Comparison of ENCODE assay signal across 9 mouse cellular contexts in genomic region chr17:25538945-25539875, GRCm38 (mm10). TPM values are rescaled to one million over a fixed set of nuclear protein-coding genes. Genes with fewer than 3 reads are reported as not detected.
DNase-seq lines count a peak whose midpoint lies in the region; ATAC-seq and TF ChIP-seq lines count a peak whose summit lies in the region.
"Had no signal": no experiment of that assay in that cellular context is flagged by ENCODE, and none has a peak within 500 bp of the region (broad histone marks: within the 10 kb centered on the region; RNA-seq: fewer than 3 reads in every experiment).

No protein-coding gene starts in this region.

- intact Hi-C loops in left cerebral cortex, postnatal 25 days (cut with DNase I), result no loop called here

- TF ChIP-seq POLR2A in thymus, adult 2 months (IDR thresholded peaks at IDR 0.05; ENCODE audit: control insufficient read depth, extremely low read depth, insufficient read depth, low read length, poor library complexity), result no peak

- WGBS in embryonic facial prominence, embryonic 14.5 days, result 41% methylated on average over 27 of the region's 27 CpGs
- 20% methylated on average over 27 of the region's 27 CpGs for WGBS in heart, postnatal 0 days
- WGBS in neural tube, embryonic 14.5 days, result 42% methylated on average over 27 of the region's 27 CpGs
- 66% methylated on average over 27 of the region's 27 CpGs for WGBS in thymus, adult 2 months

- H3K4me1 ChIP-seq in embryonic facial prominence, embryonic 14.5 days (ENCODE audit: control insufficient read depth, insufficient read depth, low read length), result no peaks in the 10 kb centered on the region
- peaks cover 4% of the 10 kb centered on the region; the same call in 1 of the 2 replicates for H3K4me1 ChIP-seq in heart, postnatal 0 days (ENCODE audit: control insufficient read depth, insufficient read depth)
- 0 out of 2 replicates have a peak, but pooled peaks cover 3% of the 10 kb centered on the region for H3K4me1 ChIP-seq in neural tube, embryonic 14.5 days (ENCODE audit: control insufficient read depth, insufficient read depth, low read length)
- no peaks in the 10 kb centered on the region for H3K4me1 ChIP-seq in thymus, adult 2 months (replicated peaks; ENCODE audit: control insufficient read depth, insufficient read depth, low read length)

- H3K27ac ChIP-seq in embryonic facial prominence, embryonic 14.5 days (replicated peaks; ENCODE audit: low read depth, low read length), result no peak overlapping the region
- no peak overlapping the region for H3K27ac ChIP-seq in heart, postnatal 0 days (ENCODE audit: low read depth)
- peak overlapping the region; percentile 48; the same call in 1 of the 2 replicates for H3K27ac ChIP-seq in neural tube, embryonic 14.5 days (ENCODE audit: low read depth, low read length)
- no peak overlapping the region for H3K27ac ChIP-seq in thymus, adult 2 months (ENCODE audit: control insufficient read depth, insufficient read depth, low read length)

- no peak overlapping the region for H3K4me3 ChIP-seq in embryonic facial prominence, embryonic 14.5 days (ENCODE audit: low read depth, low read length)
- peak overlapping the region; percentile 14; the same call in 1 of the 2 replicates for H3K4me3 ChIP-seq in heart, postnatal 0 days (ENCODE audit: low read depth, low read length)
- no peak overlapping the region for H3K4me3 ChIP-seq in neural tube, embryonic 14.5 days (ENCODE audit: low read depth, low read length)
- H3K4me3 ChIP-seq in thymus, adult 2 months (ENCODE audit: control insufficient read depth, insufficient read depth, low read length), result no peak overlapping the region

- H3K9me3 ChIP-seq in embryonic facial prominence, embryonic 14.5 days (ENCODE audit: control insufficient read depth, low read length), result no peaks in the 10 kb centered on the region
- no peaks in the 10 kb centered on the region for H3K9me3 ChIP-seq in heart, postnatal 0 days (replicated peaks; ENCODE audit: control insufficient read depth, low read length)
- H3K9me3 ChIP-seq in neural tube, embryonic 14.5 days (ENCODE audit: control insufficient read depth, low read length), result no peaks in the 10 kb centered on the region

- DNase-seq in lung, adult 18-20 months, result peak; percentile 9 to 19
- DNase-seq in lung, postnatal 25 days (ENCODE audit: low spot score), result no peak
- DNase-seq in embryonic facial prominence, embryonic 14.5 days (ENCODE audit: low spot score), result no peak
- DNase-seq in heart, postnatal 0 days (ENCODE audit: low spot score), result peak; percentile 38
- DNase-seq in left cerebral cortex, postnatal 25 days (ENCODE audit: low spot score in 2 of 2), result peak; percentile 28 to 46
- DNase-seq in thymus, adult 2 months, result no peak
- DNase-seq in frontal cortex, postnatal 14 days (ENCODE audit: low spot score in 2 of 2), result no peak

- H3K27me3 ChIP-seq in embryonic facial prominence, embryonic 14.5 days (replicated peaks; ENCODE audit: control insufficient read depth, insufficient read depth, low read length), result no peaks in the 10 kb centered on the region
- peaks cover 4% of the 10 kb centered on the region; the same call in 1 of the 2 replicates for H3K27me3 ChIP-seq in heart, postnatal 0 days (ENCODE audit: control insufficient read depth, insufficient read depth, low read length)
- H3K27me3 ChIP-seq in neural tube, embryonic 14.5 days (ENCODE audit: control insufficient read depth, insufficient read depth, low read length), result no peaks in the 10 kb centered on the region
- no peaks in the 10 kb centered on the region for H3K27me3 ChIP-seq in thymus, adult 2 months (ENCODE audit: control insufficient read depth, insufficient read depth, low read length)

- H3K4me2 ChIP-seq in embryonic facial prominence, embryonic 14.5 days (ENCODE audit: low read depth, low read length), result no peak overlapping the region
- peak overlapping the region; percentile 46 for H3K4me2 ChIP-seq in heart, postnatal 0 days (ENCODE audit: low read depth, low read length)
- H3K4me2 ChIP-seq in neural tube, embryonic 14.5 days (ENCODE audit: low read depth, low read length), result peak overlapping the region; percentile 14; the same call in 1 of the 2 replicates

- peak; percentile 57; the same call in 1 of the 2 replicates for ATAC-seq in embryonic facial prominence, embryonic 14.5 days (ENCODE audit: low read depth)
- ATAC-seq in heart, postnatal 0 days (ENCODE audit: insufficient read depth, low read depth), result peak; percentile 78
- no peak for ATAC-seq in neural tube, embryonic 14.5 days (ENCODE audit: low read depth)

- TF ChIP-seq CTCF in heart, postnatal 0 days (IDR thresholded peaks at IDR 0.05; ENCODE audit: low read depth), result no peak
- no peak for TF ChIP-seq CTCF in thymus, adult 2 months (IDR thresholded peaks at IDR 0.05; ENCODE audit: borderline replicate concordance, control insufficient read depth, extremely low read depth, insufficient read depth, low read length, poor library complexity)

- H3K9ac ChIP-seq in embryonic facial prominence, embryonic 14.5 days (ENCODE audit: low read depth, low read length), result peak overlapping the region; percentile 42; the same call in 1 of the 2 replicates
- H3K9ac ChIP-seq in heart, postnatal 0 days (replicated peaks; ENCODE audit: low read depth, low read length), result 0 out of 2 replicates have a peak overlapping the region, but pooled peaks have one; percentile 6
- no peak overlapping the region for H3K9ac ChIP-seq in neural tube, embryonic 14.5 days (replicated peaks; ENCODE audit: low read depth, low read length)

- TF ChIP-seq EP300 in heart, postnatal 0 days (IDR thresholded peaks at IDR 0.05; ENCODE audit: low read depth), result no peak

- H3K36me3 ChIP-seq in embryonic facial prominence, embryonic 14.5 days (ENCODE audit: control insufficient read depth, insufficient read depth, low read length), result no peaks in the 10 kb centered on the region
- no peaks in the 10 kb centered on the region for H3K36me3 ChIP-seq in heart, postnatal 0 days (replicated peaks; ENCODE audit: control insufficient read depth, insufficient read depth, low read length)
- H3K36me3 ChIP-seq in neural tube, embryonic 14.5 days (ENCODE audit: control insufficient read depth, insufficient read depth, low read length), result no peaks in the 10 kb centered on the region
- H3K36me3 ChIP-seq in thymus, adult 2 months (ENCODE audit: control insufficient read depth, insufficient read depth, low read length), result no peaks in the 10 kb centered on the region

RNA-seq across cellular contexts. Expression of gene Sox8, which starts 31.3 kb away (rescaled TPM):
- 15.8 and 18.0 TPM in 2 replicates for polyA plus RNA-seq in embryonic facial prominence, embryonic 14.5 days (2014; fragmentation: Nextera tagmentation; extraction: Ambion mirVana)
- not detected in 2 replicates for total RNA-seq in heart, postnatal 0 days (2014; rRNA removed; ENCODE audit: low replicate concordance)
- 0.11 and 0.37 TPM in 2 replicates for polyA plus RNA-seq in heart, postnatal 0 days (2015; fragmentation: Nextera tagmentation; extraction: Ambion mirVana)
- total RNA-seq in left cerebral cortex, postnatal 25 days (2021), result 10 to 100 TPM; 52.1 to 55.3 TPM
- polyA plus RNA-seq in neural tube, embryonic 14.5 days (2014; fragmentation: Nextera tagmentation; extraction: Ambion mirVana), result 12.8 and 17.5 TPM in 2 replicates
- 0.94 and 1.0 TPM in 2 replicates for polyA plus RNA-seq in thymus, adult 2 months (2012; rRNA removed)

RNA-seq across cellular contexts. Expression of gene Lmf1, which starts 39.7 kb away (rescaled TPM):
- 27.3 and 30.1 TPM in 2 replicates for polyA plus RNA-seq in embryonic facial prominence, embryonic 14.5 days (2014; fragmentation: Nextera tagmentation; extraction: Ambion mirVana)
- total RNA-seq in heart, postnatal 0 days (2014; rRNA removed; ENCODE audit: low replicate concordance), result 44.9 and 52.8 TPM in 2 replicates
- polyA plus RNA-seq in heart, postnatal 0 days (2015; fragmentation: Nextera tagmentation; extraction: Ambion mirVana), result 30.6 and 34.3 TPM in 2 replicates
- 10 to 100 TPM; 20.4 to 23.7 TPM for total RNA-seq in left cerebral cortex, postnatal 25 days (2021)
- 24.2 and 25.4 TPM in 2 replicates for polyA plus RNA-seq in neural tube, embryonic 14.5 days (2014; fragmentation: Nextera tagmentation; extraction: Ambion mirVana)
- 25.2 and 25.8 TPM in 2 replicates for polyA plus RNA-seq in thymus, adult 2 months (2012; rRNA removed)

RNA-seq across cellular contexts. Expression of gene Sstr5, which starts 42.1 kb away (rescaled TPM):
- polyA plus RNA-seq in embryonic facial prominence, embryonic 14.5 days (2014; fragmentation: Nextera tagmentation; extraction: Ambion mirVana), result not detected in 2 replicates
- total RNA-seq in heart, postnatal 0 days (2014; rRNA removed; ENCODE audit: low replicate concordance), result 0.12 TPM in 1 of 2 replicates, not detected in the other
- not detected in 2 replicates for polyA plus RNA-seq in heart, postnatal 0 days (2015; fragmentation: Nextera tagmentation; extraction: Ambion mirVana)
- under 1 TPM in 1 of 2 experiments, not detected in 1; 0.60 TPM for total RNA-seq in left cerebral cortex, postnatal 25 days (2021)
- 0.31 and 0.55 TPM in 2 replicates for polyA plus RNA-seq in neural tube, embryonic 14.5 days (2014; fragmentation: Nextera tagmentation; extraction: Ambion mirVana)
- polyA plus RNA-seq in thymus, adult 2 months (2012; rRNA removed), result not detected in 2 replicates
- total RNA-seq: gastrocnemius, adult 8-10 months had no signal

Comparison
In these comparisons a context has a peak if more than half of its experiments do, and no peak if none do; other contexts are left out.
1. DNase-seq: peak in lung, adult 18-20 months (2 of 2), heart, postnatal 0 days (single experiment) and left cerebral cortex, postnatal 25 days (2 of 2); none in lung, postnatal 25 days (single experiment), embryonic facial prominence, embryonic 14.5 days (single experiment), thymus, adult 2 months (single experiment) and frontal cortex, postnatal 14 days (0 of 2).